Mouse (Mus musculus) CH12.LX (cell line): Measurements from ENCODE around the gene Klhl35. TPM values are rescaled to one million over a fixed set of nuclear protein-coding genes. Genes with fewer than 3 reads are reported as not detected.

Experiments
- DNase-seq: peaks from one replicate; pipeline ENCODE4 v3.0.0-alpha.2; 2013; ENCODE audit errors: extremely low read depth
- H3K27ac ChIP-seq: 2 replicates; pipeline ENCODE4 v1.5.1; 2012; ENCODE audit warnings: low read depth, mild to moderate bottlenecking, control low read depth, moderate library complexity; ENCODE audit not compliant: insufficient read depth
- H3K27me3 ChIP-seq: replicated peaks from 2 replicates; pipeline ENCODE3; 2012; ENCODE audit warnings: inconsistent platforms
- H3K36me3 ChIP-seq, 2 experiments: replicated peaks in 1 of 2; 2 replicates each; pipeline versions ENCODE3 to v1.6.1; 2012; ENCODE audit warnings: inconsistent platforms in 1 of 2, low read length in 1 of 2, mild to moderate bottlenecking in 1 of 2, mixed read lengths in 1 of 2, moderate library complexity in 1 of 2; ENCODE audit not compliant: control insufficient read depth in 1 of 2, insufficient read depth in 1 of 2
- H3K4me1 ChIP-seq, 2 experiments: 2 replicates each; pipeline ENCODE4 v1.6.1; 2012; ENCODE audit warnings: inconsistent platforms in 1 of 2, moderate library complexity in 1 of 2; ENCODE audit not compliant: insufficient read depth in 2 of 2, control insufficient read depth in 1 of 2
- H3K4me2 ChIP-seq: 2 replicates; pipeline ENCODE4 v1.6.1; 2012; ENCODE audit warnings: low read depth, mild to moderate bottlenecking, control low read depth; ENCODE audit not compliant: poor library complexity, insufficient read depth, severe bottlenecking
- H3K4me3 ChIP-seq, 3 experiments: fragments of 150-350 bp in 1 of 3; sonication (generic) in 1 of 3; replicated peaks in 1 of 3; 2 replicates each; pipeline versions ENCODE3 to v1.5.1; 2011 to 2012; ENCODE audit warnings: low read depth in 2 of 3, low read length in 2 of 3, mild to moderate bottlenecking in 2 of 3, moderate library complexity in 2 of 3, control low read depth in 1 of 3, improper control_type of control experiment in 1 of 3, inconsistent platforms in 1 of 3, mixed read lengths in 1 of 3; ENCODE audit not compliant: poor library complexity in 1 of 3
- H3K79me2 ChIP-seq: replicated peaks from 2 replicates; pipeline ENCODE4 v1.6.1; 2012; ENCODE audit warnings: mild to moderate bottlenecking, moderate library complexity; ENCODE audit not compliant: control insufficient read depth, poor library complexity, insufficient read depth, severe bottlenecking; ENCODE audit errors: extremely low read depth
- H3K9ac ChIP-seq: 2 replicates; pipeline ENCODE4 v1.6.1; 2012; ENCODE audit warnings: low read depth, mild to moderate bottlenecking, control low read depth, moderate library complexity; ENCODE audit not compliant: insufficient read depth
- H3K9me3 ChIP-seq: replicated peaks from 2 replicates; pipeline ENCODE3; 2012; ENCODE audit warnings: low read length, inconsistent platforms, mixed read lengths
- BHLHE40 ChIP-seq: IDR thresholded peaks from 2 replicates; pipeline ENCODE4 v1.6.1; 2011; ENCODE audit warnings: mild to moderate bottlenecking, low read depth, low read length, improper control_type of control experiment
- CHD1 ChIP-seq: IDR thresholded peaks from 2 replicates; pipeline ENCODE4 v1.6.1; 2012; ENCODE audit warnings: low read depth, low read length, improper control_type of control experiment, inconsistent platforms
- CHD2 ChIP-seq: IDR thresholded peaks from 2 replicates; pipeline ENCODE4 v1.6.1; 2011; ENCODE audit warnings: low read length, improper control_type of control experiment
- CTCF ChIP-seq, 2 experiments: IDR thresholded peaks in 1 of 2; conservative IDR thresholded peaks in 1 of 2; 2 replicates each; pipeline ENCODE4 v1.5.1; 2011 to 2012; ENCODE audit warnings: low read depth in 2 of 2, low read length in 2 of 2, improper control_type of control experiment in 1 of 2, inconsistent platforms in 1 of 2, mild to moderate bottlenecking in 1 of 2, moderate library complexity in 1 of 2
- E2F4 ChIP-seq: IDR thresholded peaks from 2 replicates; pipeline ENCODE4 v1.6.1; 2011; ENCODE audit warnings: low read depth, low read length, improper control_type of control experiment; ENCODE audit not compliant: insufficient replicate concordance
- ELF1 ChIP-seq: IDR thresholded peaks from 2 replicates; pipeline ENCODE4 v1.6.1; 2014; ENCODE audit warnings: low read depth, mild to moderate bottlenecking, inconsistent platforms, low read length, improper control_type of control experiment
- EP300 ChIP-seq: IDR thresholded peaks from 2 replicates; pipeline ENCODE4 v1.6.1; 2011; ENCODE audit warnings: low read length, improper control_type of control experiment
- ETS1 ChIP-seq: conservative IDR thresholded peaks from 2 replicates; pipeline ENCODE4 v1.6.1; 2012; ENCODE audit warnings: low read depth, mild to moderate bottlenecking, inconsistent platforms, low read length, improper control_type of control experiment, moderate library complexity
- GABPA ChIP-seq: IDR thresholded peaks from 2 replicates; pipeline ENCODE4 v1.6.1; 2012; ENCODE audit warnings: low read depth, low read length, improper control_type of control experiment, inconsistent platforms; ENCODE audit not compliant: insufficient replicate concordance
- HCFC1 ChIP-seq: IDR thresholded peaks from 2 replicates; pipeline ENCODE4 v1.6.1; 2012; ENCODE audit warnings: low read depth, mild to moderate bottlenecking, inconsistent platforms, low read length, improper control_type of control experiment
- IRF4 ChIP-seq: IDR thresholded peaks from 2 replicates; pipeline ENCODE4 v1.6.1; 2014; ENCODE audit warnings: low read depth, mild to moderate bottlenecking, inconsistent platforms, low read length, improper control_type of control experiment
- JUN ChIP-seq: IDR thresholded peaks from 2 replicates; pipeline ENCODE4 v1.6.1; 2011; ENCODE audit warnings: low read depth, mild to moderate bottlenecking, low read length, improper control_type of control experiment, moderate library complexity; ENCODE audit not compliant: insufficient read depth
- JUND ChIP-seq: conservative IDR thresholded peaks from 2 replicates; pipeline ENCODE4 v1.6.1; 2011; ENCODE audit warnings: low read depth, low read length, improper control_type of control experiment
- KAT2A ChIP-seq: IDR thresholded peaks from 2 replicates; pipeline ENCODE4 v1.6.1; 2012; ENCODE audit warnings: low read length, improper control_type of control experiment, inconsistent platforms; ENCODE audit not compliant: insufficient replicate concordance
- MAFK ChIP-seq: IDR thresholded peaks from 2 replicates; pipeline ENCODE4 v1.6.1; 2011; ENCODE audit warnings: low read length, improper control_type of control experiment; ENCODE audit not compliant: insufficient replicate concordance
- MAX ChIP-seq: IDR thresholded peaks from 2 replicates; pipeline ENCODE4 v1.6.1; 2011; ENCODE audit warnings: low read length, improper control_type of control experiment
- MAZ ChIP-seq: IDR thresholded peaks from 2 replicates; pipeline ENCODE4 v1.6.1; 2012; ENCODE audit warnings: low read depth, mild to moderate bottlenecking, inconsistent platforms, low read length, improper control_type of control experiment, moderate library complexity
- MEF2A ChIP-seq: IDR thresholded peaks from 2 replicates; pipeline ENCODE4 v1.6.1; 2014; ENCODE audit warnings: low read depth, mild to moderate bottlenecking, inconsistent platforms, low read length, improper control_type of control experiment, borderline replicate concordance
- MXI1 ChIP-seq: IDR thresholded peaks from 2 replicates; pipeline ENCODE4 v1.6.1; 2011; ENCODE audit warnings: mild to moderate bottlenecking, low read depth, low read length, improper control_type of control experiment
- MYC ChIP-seq: IDR thresholded peaks from 2 replicates; pipeline ENCODE4 v1.6.1; 2011; ENCODE audit warnings: low read depth, mild to moderate bottlenecking, improper control_type of control experiment, low read length
- NELFE ChIP-seq: IDR thresholded peaks from 2 replicates; pipeline ENCODE4 v1.6.1; 2011; ENCODE audit warnings: low read depth, low read length, improper control_type of control experiment
- NRF1 ChIP-seq: IDR thresholded peaks from 2 replicates; pipeline ENCODE4 v1.6.1; 2014; ENCODE audit warnings: low read depth, mild to moderate bottlenecking, inconsistent platforms, low read length, improper control_type of control experiment, moderate library complexity
- PAX5 ChIP-seq: IDR thresholded peaks from 2 replicates; pipeline ENCODE4 v1.6.1; 2012; ENCODE audit warnings: low read length, inconsistent platforms, mixed read lengths
- POLR2A ChIP-seq: IDR thresholded peaks from 2 replicates; pipeline ENCODE4 v1.6.1; 2011; ENCODE audit warnings: low read depth, mild to moderate bottlenecking, improper control_type of control experiment, low read length
- POLR2AphosphoS2 ChIP-seq: IDR thresholded peaks from 2 replicates; pipeline ENCODE4 v1.6.1; 2011; ENCODE audit warnings: low read depth, low read length, improper control_type of control experiment
- RAD21 ChIP-seq: IDR thresholded peaks from 2 replicates; pipeline ENCODE4 v1.6.1; 2011; ENCODE audit warnings: low read depth, mild to moderate bottlenecking, low read length, improper control_type of control experiment, moderate library complexity
- RCOR1 ChIP-seq: conservative IDR thresholded peaks from 2 replicates; pipeline ENCODE4 v1.6.1; 2012; ENCODE audit warnings: low read depth, mild to moderate bottlenecking, inconsistent platforms, low read length, improper control_type of control experiment
- SIN3A ChIP-seq: IDR thresholded peaks from 2 replicates; pipeline ENCODE4 v1.6.1; 2012; ENCODE audit warnings: low read length, improper control_type of control experiment, inconsistent platforms
- SMC3 ChIP-seq: IDR thresholded peaks from 2 replicates; pipeline ENCODE4 v1.6.1; 2011; ENCODE audit warnings: low read depth, low read length, improper control_type of control experiment
- TBP ChIP-seq: conservative IDR thresholded peaks from 2 replicates; pipeline ENCODE4 v1.6.1; 2011; ENCODE audit warnings: low read depth, low read length, improper control_type of control experiment
- TCF12 ChIP-seq: IDR thresholded peaks from 2 replicates; pipeline ENCODE4 v1.6.1; 2014; ENCODE audit warnings: low read depth, mild to moderate bottlenecking, inconsistent platforms, low read length, improper control_type of control experiment
- UBTF ChIP-seq: IDR thresholded peaks from 2 replicates; pipeline ENCODE4 v1.6.1; 2012; ENCODE audit warnings: low read depth, mild to moderate bottlenecking, inconsistent platforms, low read length, improper control_type of control experiment, moderate library complexity
- USF1 ChIP-seq: IDR thresholded peaks from 2 replicates; pipeline ENCODE4 v1.6.1; 2014; ENCODE audit warnings: low read depth, mild to moderate bottlenecking, inconsistent platforms, low read length, improper control_type of control experiment
- USF2 ChIP-seq: conservative IDR thresholded peaks from 2 replicates; pipeline ENCODE4 v1.6.1; 2011; ENCODE audit warnings: low read depth, low read length, improper control_type of control experiment
- ZC3H11A ChIP-seq: IDR thresholded peaks from 2 replicates; pipeline ENCODE4 v1.6.1; 2012; ENCODE audit warnings: low read depth, mild to moderate bottlenecking, inconsistent platforms, low read length, improper control_type of control experiment
- ZKSCAN1 ChIP-seq: IDR thresholded peaks from 2 replicates; pipeline ENCODE4 v1.6.1; 2012; ENCODE audit warnings: low read depth, inconsistent platforms, low read length, improper control_type of control experiment, borderline replicate concordance
- ZMIZ1 ChIP-seq: IDR thresholded peaks from 2 replicates; pipeline ENCODE4 v1.6.1; 2012; ENCODE audit warnings: low read depth, mild to moderate bottlenecking, inconsistent platforms, low read length, improper control_type of control experiment
- ZNF384 ChIP-seq: IDR thresholded peaks from 2 replicates; pipeline ENCODE4 v1.6.1; 2012; ENCODE audit warnings: low read depth, low read length, improper control_type of control experiment, inconsistent platforms
- dilution Hi-C: fragments of 300-500 bp; cut with MboI; formaldehyde crosslinking; loops from 2 replicates; pipeline ENCODE4 v1.14.3; 2020; ENCODE audit warnings: low sequenced_read_pairs; ENCODE audit not compliant: extremely low pct_unique_long_range_greater_than_20kb, extremely low pct_ligation_motif_present
- in situ Hi-C: fragments of 300-500 bp; cut with MboI; formaldehyde crosslinking; loops from 3 replicates; pipeline ENCODE4 v1.14.3; 2019; ENCODE audit warnings: low sequenced_read_pairs, low pct_ligation_motif_present, low pct_unique_long_range_greater_than_20kb, mixed read lengths
- polyA plus RNA-seq: library from polyadenylated mRNA; unstranded; fragments of >175 nt; gene quantifications from 2 replicates; pipeline ENCODE4 v1.2.1, GENCODE M21; 2012; ENCODE audit warnings: low read depth; ENCODE audit not compliant: insufficient read length
- total RNA-seq, 2 experiments: library from RNA; depleted of rRNA; stranded (reverse); fragments of 300-350 nt in 1 of 2; fragments of >200 nt in 1 of 2; gene quantifications; 2 replicates each; pipeline ENCODE4 v1.2.3; 2012 to 2014

Klhl35 gene
- total and polyA plus RNA-seq, 3 experiments, result not detected

DNA sequence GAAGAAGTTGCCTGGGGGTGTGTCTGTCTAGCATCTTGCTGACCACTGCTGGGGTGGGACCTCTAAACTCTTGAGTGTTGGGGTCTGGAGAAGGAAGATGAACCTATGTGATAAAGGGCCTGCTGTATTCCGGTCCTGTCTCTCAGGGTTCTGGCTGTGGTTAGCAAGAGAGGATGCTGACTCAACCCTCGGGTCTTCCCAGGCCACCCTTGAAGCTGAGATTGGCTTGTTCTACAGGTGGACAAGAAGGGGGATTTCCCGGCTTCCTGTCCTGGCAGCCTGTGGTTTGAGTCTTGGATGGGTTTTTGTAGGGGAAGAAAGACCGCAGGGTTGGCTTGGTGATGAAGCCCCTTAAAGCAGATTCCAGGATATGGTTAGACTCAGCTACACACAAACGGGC is 37.0 kb upstream of the Klhl35 start:
- TF ChIP-seq ETS1, result peak; percentile 90
- no peak for TF ChIP-seq USF1
- no peak for TF ChIP-seq NELFE
- TF ChIP-seq ELF1, result peak; percentile 59
- TF ChIP-seq ZMIZ1, result no peak
- no peak for TF ChIP-seq ZKSCAN1
- TF ChIP-seq KAT2A, result no peak
- peak; percentile 76 for TF ChIP-seq JUND
- no peak for TF ChIP-seq PAX5
- no peak for TF ChIP-seq UBTF
- TF ChIP-seq JUN, result peak; percentile 71
- TF ChIP-seq E2F4, result 0 out of 2 replicates have a peak, but pooled peaks have one; percentile 30
- peak; percentile 68; the same call in 1 of the 2 replicates for TF ChIP-seq MYC
- TF ChIP-seq RAD21, result no peak; the same call in 1 of the 2 replicates
- no peak for TF ChIP-seq POLR2AphosphoS2
- no peak for TF ChIP-seq MXI1
- no peak for TF ChIP-seq USF2
- peak; percentile 93 for TF ChIP-seq TCF12
- no peak; the same call in 1 of the 2 replicates for TF ChIP-seq SIN3A
- TF ChIP-seq SMC3, result no peak; the same call in 1 of the 2 replicates
- 0 out of 2 replicates have a peak, but pooled peaks have one; percentile 23 for TF ChIP-seq TBP
- no peak for TF ChIP-seq CHD1
- TF ChIP-seq ZC3H11A, result no peak
- no peak for TF ChIP-seq CTCF (conservative IDR thresholded peaks at IDR 0.05 in 1 of 2, IDR thresholded peaks at IDR 0.05 in 1 of 2; ENCODE audit: low read depth in 2 of 2, low read length in 2 of 2)
- TF ChIP-seq NRF1, result no peak
- TF ChIP-seq GABPA, result no peak
- TF ChIP-seq MEF2A, result peak; percentile 88
- peak; percentile 90 for TF ChIP-seq RCOR1
- no peak for TF ChIP-seq POLR2A
- peak; percentile 67 for TF ChIP-seq BHLHE40
- TF ChIP-seq IRF4, result peak; percentile 89
- no peak for TF ChIP-seq HCFC1
- peak; percentile 52; the same call in 1 of the 2 replicates for TF ChIP-seq MAZ
- peak; percentile 80 for TF ChIP-seq CHD2
- no peak for TF ChIP-seq ZNF384
- TF ChIP-seq EP300, result peak; percentile 97
- TF ChIP-seq MAFK, result peak; percentile 85
- TF ChIP-seq MAX, result peak; percentile 60; the same call in 1 of the 2 replicates
- Histone ChIP-seq H3K4me2 (peak overlapping the region; percentile 39), H3K36me3 (peaks cover 0 to 22% of the 10 kb centered on the region in 2 experiments), H3K27me3 (no peaks in the 10 kb centered on the region), H3K27ac (peak overlapping the region; percentile 86), H3K9ac (no peak overlapping the region), H3K9me3 (no peaks in the 10 kb centered on the region), H3K79me2 (no peaks in the 10 kb centered on the region), H3K4me1 (peaks cover 49 to 85% of the 10 kb centered on the region in 2 experiments), H3K4me3 (no peak overlapping the region)
- DNase-seq, result peak; percentile 80
- dilution Hi-C loops, result no loop called here
- in situ Hi-C loops, result no loop called here
